Mouse (Mus musculus) layer of hippocampus, postnatal 10 days (tissue): ENCODE data around the gene Lrrc41. TPM values are rescaled to one million over a fixed set of nuclear protein-coding genes. Genes with fewer than 3 reads are reported as not detected.

Experiments
- DNase-seq, 2 experiments: peaks; one replicate each; pipeline ENCODE4 v3.0.0; 2021; ENCODE audit warnings: low spot score in 2 of 2
- long read RNA-seq: library from polyadenylated mRNA; stranded (forward); transcript quantifications from one replicate; pipeline ENCODE4 v2.0.0, GENCODE M21; 2023
- total RNA-seq, 2 experiments: library from RNA; stranded (reverse); gene quantifications; 2 replicates each; pipeline ENCODE4 v1.2.3; 2021

Lrrc41 gene
- total RNA-seq, result 10 to 100 TPM; 51.9 to 52.8 TPM
- long read RNA-seq, transcript Lrrc41-201 (10 exons, 3,065 nt), result major isoform, 27 of 47 reads
- long read RNA-seq, partial matches to known transcripts, result 14 of 47 reads
- long read RNA-seq, other reads (novel, unspliced or antisense), result 6 of 47 reads

GRCm38 (mm10) chr4:116074861-116075620, at the start of gene Lrrc41, which contains the start of gene Uqcrh:
TSS of gene Lrrc41 (plus strand) at chr4:116075269.
TSS of gene Uqcrh (minus strand) at chr4:116075071.
- DNase-seq, result peak; percentile 94 to 97

GRCm38 (mm10) chr4:116032906-116033305, 42.2 kb upstream of the Lrrc41 start:
- DNase-seq, result no peak

GRCm38 (mm10) chr4:116033374-116033773, 41.7 kb upstream of the Lrrc41 start:
- DNase-seq, result no peak

- DNase-seq, result no peak
These were observed 34.6 kb upstream of the Lrrc41 start for GRCm38 (mm10) chr4:116040466-116040865.

- no peak for DNase-seq
These were observed 32.9 kb upstream of the Lrrc41 start for GRCm38 (mm10) chr4:116042186-116042585.

- no peak for DNase-seq
These were observed 28.5 kb upstream of the Lrrc41 start for GRCm38 (mm10) chr4:116046604-116047003.

- DNase-seq, result no peak
These were observed 27.4 kb upstream of the Lrrc41 start for GRCm38 (mm10) chr4:116047681-116048080.

- no peak for DNase-seq
These were observed 26.7 kb upstream of the Lrrc41 start for GRCm38 (mm10) chr4:116048130-116048920.

GRCm38 (mm10) chr4:116049211-116049610, 25.9 kb upstream of the Lrrc41 start:
- no peak for DNase-seq

GRCm38 (mm10) chr4:116052526-116053293, 22.4 kb upstream of the Lrrc41 start:
- DNase-seq, result peak; percentile 22 to 37

GRCm38 (mm10) chr4:116053399-116053961, 21.6 kb upstream of the Lrrc41 start, which contains the start of gene Nsun4:
TSS of gene Nsun4 (minus strand) at chr4:116053876.
- peak; percentile 81 to 85 for DNase-seq

GRCm38 (mm10) chr4:116057559-116057958, 17.5 kb upstream of the Lrrc41 start:
- no peak for DNase-seq

GRCm38 (mm10) chr4:116059012-116059726, 15.9 kb upstream of the Lrrc41 start:
- DNase-seq, result no peak

- no peak for DNase-seq
These were observed 11.2 kb upstream of the Lrrc41 start for GRCm38 (mm10) chr4:116063855-116064254.

- no peak for DNase-seq
These were observed 5.0 kb upstream of the Lrrc41 start for GRCm38 (mm10) chr4:116070116-116070515.

- DNase-seq, result no peak
These were observed 1.9 kb upstream of the Lrrc41 start for GRCm38 (mm10) chr4:116073146-116073545.

GRCm38 (mm10) chr4:116074145-116074675, 859 bp upstream of the Lrrc41 start:
- no peak for DNase-seq

GRCm38 (mm10) chr4:116075631-116076368, 731 bp downstream of the Lrrc41 start:
- peak; percentile 71 to 81 for DNase-seq
